Comparison of ENCODE assay signal across 8 mouse cellular contexts in the genomic region with DNA sequence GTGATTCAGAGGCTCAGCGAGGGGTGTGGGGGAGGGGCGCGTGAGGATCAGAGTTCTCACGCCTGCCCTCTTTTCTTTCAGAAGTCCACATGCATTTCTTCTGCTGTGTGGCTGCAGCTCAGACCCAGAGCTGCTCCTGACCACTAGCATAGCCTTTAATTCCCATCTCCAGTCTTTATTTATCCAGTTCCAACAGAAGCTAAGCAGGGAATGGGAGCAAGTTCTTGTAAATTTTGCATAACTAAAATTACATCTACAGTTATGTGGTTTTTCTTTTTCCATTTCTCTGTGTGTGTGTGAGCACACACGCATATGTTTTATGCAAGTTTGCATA. TPM values are rescaled to one million over a fixed set of nuclear protein-coding genes. Genes with fewer than 3 reads are reported as not detected.
DNase-seq lines count a peak whose midpoint lies in the region; ATAC-seq and TF ChIP-seq lines count a peak whose summit lies in the region.

No protein-coding gene starts in this region.

- H3K36me3 ChIP-seq in heart, embryonic 11.5 days (ENCODE audit: control insufficient read depth, insufficient read depth, low read length), result no peaks in the 10 kb centered on the region
- H3K36me3 ChIP-seq in C2C12 (ENCODE audit: control insufficient read depth, insufficient read depth), result no peaks in the 10 kb centered on the region
- no peaks in the 10 kb centered on the region for H3K36me3 ChIP-seq in hindbrain, embryonic 10.5 days
- H3K36me3 ChIP-seq in liver, embryonic 15.5 days (replicated peaks), result no peaks in the 10 kb centered on the region

- no peaks in the 10 kb centered on the region for H3K9me3 ChIP-seq in heart, embryonic 11.5 days (replicated peaks; ENCODE audit: control insufficient read depth, low read length)
- H3K9me3 ChIP-seq in hindbrain, embryonic 10.5 days, result 0 out of 2 replicates have a peak, but pooled peaks cover 3% of the 10 kb centered on the region
- no peaks in the 10 kb centered on the region for H3K9me3 ChIP-seq in liver, embryonic 15.5 days (replicated peaks)

- peak overlapping the region; percentile 18 for H3ac ChIP-seq in C2C12 (ENCODE audit: control insufficient read depth, insufficient read length, low read depth)

- no peak overlapping the region for H3K27ac ChIP-seq in heart, embryonic 11.5 days (ENCODE audit: low read depth, low read length)
- peak overlapping the region; percentile 62 for H3K27ac ChIP-seq in hindbrain, embryonic 10.5 days
- no peak overlapping the region for H3K27ac ChIP-seq in liver, embryonic 15.5 days (replicated peaks)

- H3K79me2 ChIP-seq in C2C12 (ENCODE audit: control insufficient read depth, insufficient read depth), result no peaks in the 10 kb centered on the region

- no peak for TF ChIP-seq CTCF in C2C12 (IDR thresholded peaks at IDR 0.05; ENCODE audit: control insufficient read depth, insufficient read depth, insufficient read length)

- H3K4me2 ChIP-seq in heart, embryonic 11.5 days, result peak overlapping the region; percentile 55
- peak overlapping the region; percentile 50 for H3K4me2 ChIP-seq in liver, embryonic 15.5 days

- H3K4me3 ChIP-seq in heart, embryonic 11.5 days (ENCODE audit: low read depth, low read length), result 0 out of 2 replicates have a peak overlapping the region, but pooled peaks have one; percentile 2
- peak overlapping the region; percentile 15 for H3K4me3 ChIP-seq in C2C12 (ENCODE audit: insufficient read depth, poor library complexity, severe bottlenecking)
- peak overlapping the region; percentile 36 for H3K4me3 ChIP-seq in hindbrain, embryonic 10.5 days
- 0 out of 2 replicates have a peak overlapping the region, but pooled peaks have one; percentile 33 for H3K4me3 ChIP-seq in liver, embryonic 15.5 days (replicated peaks)

- intact Hi-C loops in heart, postnatal 14 days (cut with DNase I), result no loop called here

- no peak for ATAC-seq in heart, embryonic 11.5 days (replicated peaks; ENCODE audit: insufficient number of reproducible peaks, low FRiP score, low TSS enrichment)
- ATAC-seq in liver, embryonic 15.5 days (ENCODE audit: insufficient read depth), result no peak

- H3K79me3 ChIP-seq in C2C12 (ENCODE audit: low read depth), result no peaks in the 10 kb centered on the region

- 16% methylated on average over 5 of the region's 5 CpGs for WGBS in heart, embryonic 11.5 days (ENCODE audit: insufficient replicate concordance)
- 20% methylated on average over 5 of the region's 5 CpGs for WGBS in hindbrain, embryonic 10.5 days
- WGBS in liver, embryonic 15.5 days (ENCODE audit: insufficient replicate concordance), result 16% methylated on average over 5 of the region's 5 CpGs

- H3K27me3 ChIP-seq in heart, embryonic 11.5 days (ENCODE audit: control insufficient read depth, insufficient read depth, low read length), result no peaks in the 10 kb centered on the region
- no peaks in the 10 kb centered on the region for H3K27me3 ChIP-seq in C2C12 (ENCODE audit: control insufficient read depth, insufficient read depth, insufficient read length)
- no peaks in the 10 kb centered on the region for H3K27me3 ChIP-seq in hindbrain, embryonic 10.5 days (ENCODE audit: insufficient read depth, poor library complexity, severe bottlenecking)
- H3K27me3 ChIP-seq in liver, embryonic 15.5 days, result no peaks in the 10 kb centered on the region; the same call in 1 of the 2 replicates

- no peak overlapping the region for H3K9ac ChIP-seq in heart, embryonic 11.5 days (ENCODE audit: low read depth, low read length)
- H3K9ac ChIP-seq in liver, embryonic 15.5 days, result no peak overlapping the region

- no peaks in the 10 kb centered on the region for H3K4me1 ChIP-seq in heart, embryonic 11.5 days (ENCODE audit: control insufficient read depth, insufficient read depth, low read length)
- H3K4me1 ChIP-seq in hindbrain, embryonic 10.5 days (replicated peaks), result peaks cover 16% of the 10 kb centered on the region
- H3K4me1 ChIP-seq in liver, embryonic 15.5 days (replicated peaks), result peaks cover 15% of the 10 kb centered on the region

- no peak for DNase-seq in heart, postnatal 14 days
- DNase-seq in hindbrain, embryonic 10.5 days (ENCODE audit: low spot score), result no peak
- DNase-seq in right cerebral cortex, postnatal 14 days, result no peak
- no peak for DNase-seq in urinary bladder, adult 2 months (ENCODE audit: low spot score)
- no peak for DNase-seq in right cerebral cortex, postnatal 10 days (ENCODE audit: low spot score in 2 of 2)

TF ChIP-seq in C2C12, 6 proteins besides CTCF, POLR2A, EP300 and RAD21:
- TF ChIP-seq CEBPB (IDR thresholded peaks at IDR 0.05; ENCODE audit: low read depth), result no peak

RNA-seq across cellular contexts. Expression of gene Bend3, which starts 26.0 kb away (rescaled TPM):
- 3.9 and 4.1 TPM in 2 replicates for polyA plus RNA-seq in heart, embryonic 11.5 days (2014; fragmentation: Nextera tagmentation; extraction: Ambion mirVana)
- 1 to 10 TPM; 5.8 to 6.1 TPM for total RNA-seq in heart, postnatal 14 days (2021)
- 7.0 TPM for polyA plus RNA-seq in C2C12 (2012; fragmentation: generic; extraction: Trizol)
- polyA plus RNA-seq in hindbrain, embryonic 10.5 days (2016; fragmentation: Nextera tagmentation; extraction: Ambion mirVana), result 8.3 and 9.6 TPM in 2 replicates
- 1.0 TPM in 2 replicates for polyA plus RNA-seq in liver, embryonic 15.5 days (2015; fragmentation: Nextera tagmentation; extraction: Ambion mirVana)
- 2.9 and 3.5 TPM in 2 replicates for polyA plus RNA-seq in urinary bladder, adult 2 months (2012; rRNA removed)
